Mouse (Mus musculus) liver, adult (tissue): Measurements from ENCODE around the gene Ptpn18.
A peak's percentile ranks its signal among the peaks of the same experiment; 100 is the strongest.

Source experiments
- GATA4 ChIP-seq: IDR thresholded peaks from 2 replicates; pipeline ENCODE4 v1.6.1; 2014; ENCODE audit warnings: mild to moderate bottlenecking, low read length; ENCODE audit not compliant: insufficient replicate concordance

The Ptpn18 gene

DNA sequence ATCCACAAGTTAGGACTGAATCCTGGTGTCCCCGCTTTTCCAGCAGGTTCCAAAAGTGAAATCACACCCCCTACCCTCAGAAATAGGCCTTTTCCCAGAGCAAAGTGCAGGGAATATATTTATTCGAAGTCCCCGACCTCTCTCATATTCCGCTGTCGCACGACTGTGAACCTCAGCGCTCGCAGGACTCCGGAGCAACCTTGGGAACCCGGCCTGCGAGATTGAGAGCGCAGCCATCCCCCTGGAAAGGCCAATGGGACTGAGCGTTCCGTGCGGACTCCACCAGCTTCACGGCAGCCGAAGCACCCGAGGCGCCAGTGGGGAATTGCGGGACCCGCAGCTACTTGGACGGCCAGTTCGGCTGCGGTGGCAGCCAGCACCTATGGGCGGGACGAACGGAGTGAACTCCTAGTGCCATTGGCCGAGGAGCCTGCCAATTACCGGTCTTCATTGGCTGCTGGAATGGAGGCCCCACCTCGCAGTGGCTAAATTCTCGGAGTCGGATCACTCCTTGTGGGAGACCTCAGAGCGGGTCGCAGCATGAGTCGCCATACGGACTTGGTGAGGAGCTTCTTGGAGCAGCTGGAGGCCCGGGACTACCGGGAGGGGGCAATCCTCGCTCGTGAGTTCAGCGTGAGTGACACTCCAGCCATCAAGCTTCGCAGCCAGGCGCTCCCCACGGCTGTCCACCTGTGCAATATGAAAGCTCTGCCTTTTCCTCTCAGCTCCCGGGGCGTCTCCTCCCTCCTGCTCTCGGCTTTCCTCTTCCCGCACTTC is at the start of gene Ptpn18:
Gene Ptpn18, plus strand, starts transcription at position 479 of the 777 bp plus-strand sequence.
- TF ChIP-seq GATA4, result no peak

DNA sequence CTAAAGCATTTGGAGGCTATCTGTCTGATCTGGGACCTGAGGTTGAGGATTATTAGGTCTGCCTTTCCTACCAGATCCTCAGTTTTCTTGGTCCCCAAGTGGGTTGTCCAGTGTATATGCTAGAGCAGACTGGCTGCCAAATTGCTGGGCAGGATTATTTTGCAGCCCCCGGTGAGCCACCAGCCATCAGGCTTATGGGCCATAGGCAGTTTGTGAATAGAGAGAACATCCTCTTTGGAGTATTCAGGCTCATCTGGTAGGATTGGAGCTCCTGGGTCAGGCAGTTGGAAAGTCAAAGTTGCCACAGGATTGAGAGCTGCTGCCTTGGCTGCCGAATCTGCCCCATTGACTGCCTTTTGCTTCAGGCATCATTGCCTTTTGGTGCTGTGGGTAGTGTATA is 31.1 kb upstream of the Ptpn18 start:
- TF ChIP-seq GATA4, result no peak

DNA sequence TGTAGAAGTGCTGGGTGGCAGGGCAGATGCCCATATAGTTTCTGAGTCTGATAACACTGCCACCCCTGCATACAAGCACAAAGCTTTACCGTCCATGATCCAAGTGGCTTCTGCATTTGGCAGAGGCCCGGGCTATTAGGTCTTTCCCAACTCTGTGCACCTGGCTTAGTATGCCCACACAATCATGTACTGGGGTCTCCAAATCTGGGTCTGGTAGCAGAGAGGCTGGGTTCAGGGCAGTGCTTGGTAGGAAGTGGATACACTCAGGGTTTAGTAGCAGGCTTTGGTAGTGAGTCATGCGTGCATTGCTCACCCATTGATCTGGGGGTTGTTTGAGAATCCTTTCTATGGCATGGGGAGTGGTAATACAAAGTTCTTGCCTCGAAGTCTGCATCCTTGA is 30.3 kb upstream of the Ptpn18 start:
- TF ChIP-seq GATA4, result no peak

DNA sequence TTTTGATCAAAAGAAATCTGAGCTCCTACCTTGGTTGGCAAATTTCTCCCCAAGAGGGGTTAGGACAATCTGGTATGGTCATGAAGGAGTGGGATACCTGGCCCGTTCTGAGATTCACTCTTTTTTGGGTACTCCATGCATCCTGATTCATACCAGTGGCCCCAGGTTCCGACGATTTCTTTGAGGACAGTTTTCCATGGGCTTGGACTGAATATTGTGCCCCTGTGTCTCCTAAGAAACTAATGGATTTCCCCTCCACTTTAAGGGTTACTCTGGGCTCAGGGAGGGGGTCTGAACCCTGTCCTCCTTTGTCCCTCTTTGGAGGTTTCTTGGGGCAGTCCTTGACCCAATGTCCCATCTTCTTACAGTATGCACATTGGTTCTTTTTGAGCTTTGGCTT is 28.6 kb upstream of the Ptpn18 start:
- no peak for TF ChIP-seq GATA4

- TF ChIP-seq GATA4, result no peak
Measured at GRCm38 (mm10) chr1:34431431-34431830, 28.1 kb upstream of the Ptpn18 start.

DNA sequence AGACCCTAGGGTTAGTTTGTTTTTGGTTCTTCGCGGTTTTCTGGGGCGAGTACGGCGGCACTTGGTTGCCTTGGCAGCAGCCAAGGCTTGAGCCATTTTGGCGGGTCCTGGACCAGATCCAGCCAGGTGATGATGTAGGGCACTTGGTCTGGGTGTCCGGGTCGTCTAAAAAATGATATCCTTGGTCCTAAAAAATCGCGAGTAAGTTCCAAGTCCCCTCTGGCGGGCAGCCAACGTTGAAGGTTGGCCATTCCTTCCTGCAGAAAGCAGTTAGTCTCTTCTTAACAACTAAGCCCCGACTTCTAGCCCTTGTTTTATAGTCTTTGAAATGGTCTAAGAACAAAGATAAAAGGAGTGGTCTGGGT is 27.2 kb upstream of the Ptpn18 start:
- TF ChIP-seq GATA4, result no peak

- no peak for TF ChIP-seq GATA4
Measured at GRCm38 (mm10) chr1:34432776-34433481, 26.6 kb upstream of the Ptpn18 start.

DNA sequence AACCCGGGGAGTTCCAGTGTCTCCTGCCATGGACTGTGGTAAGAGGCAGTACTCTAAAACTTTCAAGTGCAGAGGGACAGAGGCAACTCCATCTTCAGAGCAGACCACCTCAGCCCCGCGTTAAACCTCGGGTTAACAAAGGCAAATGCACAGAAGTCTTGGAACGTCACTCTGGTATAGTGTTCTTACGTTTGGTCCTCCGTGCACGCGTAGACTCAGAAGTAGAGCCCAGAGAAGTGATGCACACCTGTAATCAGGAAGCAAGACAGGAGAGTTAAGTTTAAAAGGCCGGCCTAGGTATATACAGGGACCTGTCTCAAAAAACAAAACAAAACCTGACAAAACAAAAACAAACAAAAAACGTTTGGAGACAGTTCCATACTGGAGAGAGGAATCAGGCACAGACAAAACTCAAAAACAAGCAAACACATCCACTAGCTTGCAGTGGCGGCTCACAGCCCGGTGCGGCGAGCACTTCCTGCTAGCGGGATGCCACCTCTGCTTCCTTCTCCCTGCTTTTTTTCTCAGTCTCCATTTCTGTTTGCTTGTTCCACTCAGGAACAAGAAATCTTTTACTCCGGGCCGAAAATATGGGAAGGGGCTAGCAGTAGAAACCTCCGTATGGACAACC is 25.6 kb upstream of the Ptpn18 start:
- TF ChIP-seq GATA4, result no peak

- TF ChIP-seq GATA4, result peak; percentile 69; the same call in 1 of the 2 replicates
Measured at GRCm38 (mm10) chr1:34434660-34435160, 24.9 kb upstream of the Ptpn18 start.

- TF ChIP-seq GATA4, result no peak
Measured at GRCm38 (mm10) chr1:34435371-34436120, 24.0 kb upstream of the Ptpn18 start.

GRCm38 (mm10) chr1:34436374-34436773 is 23.2 kb upstream of the Ptpn18 start:
- no peak for TF ChIP-seq GATA4

- TF ChIP-seq GATA4, result no peak
Measured at GRCm38 (mm10) chr1:34438381-34439051, 21.0 kb upstream of the Ptpn18 start.

DNA sequence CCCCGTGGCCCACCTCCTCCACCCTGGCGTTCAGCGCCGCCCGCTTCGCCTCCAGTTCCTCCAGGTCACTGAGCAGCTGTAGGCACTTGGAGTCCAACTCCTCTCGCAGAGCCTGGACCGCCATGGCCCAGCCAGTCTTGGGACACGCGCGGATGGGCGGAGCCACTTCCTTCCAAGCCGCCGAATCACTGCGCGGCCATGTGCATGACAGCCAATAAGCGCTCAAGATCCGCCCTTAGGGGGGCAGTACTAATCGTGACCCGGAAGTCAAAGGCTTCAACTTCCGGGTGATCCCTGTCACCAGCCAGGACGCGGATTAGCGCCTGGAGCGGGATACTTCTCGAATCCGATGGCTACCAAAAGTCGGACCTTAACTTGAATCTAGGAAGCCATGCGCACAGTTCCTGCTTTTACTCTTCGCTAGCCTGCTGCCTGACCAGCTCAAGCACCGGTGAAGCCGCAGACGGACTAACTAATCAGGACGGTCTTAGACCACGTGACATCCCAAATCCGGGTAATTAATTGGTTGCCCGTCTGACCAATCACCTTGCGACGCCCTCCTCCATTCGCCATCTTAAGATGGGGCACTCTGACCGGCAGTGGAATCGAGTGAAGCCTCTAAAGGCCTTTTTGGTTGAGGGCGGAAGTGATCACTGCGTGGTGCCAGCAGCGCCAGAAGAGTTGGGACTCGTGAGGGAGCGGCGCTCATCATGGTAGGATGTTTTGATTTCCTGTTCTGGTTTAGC is 20.2 kb upstream of the Ptpn18 start, which contains the start of the genes Ccdc115 and Imp4:
Gene Ccdc115, minus strand, starts transcription at position 458 of the 746 bp plus-strand sequence.
Gene Imp4, plus strand, starts transcription at position 637 of the 746 bp plus-strand sequence.
- peak; percentile 53; the same call in 1 of the 2 replicates for TF ChIP-seq GATA4
